Mouse (Mus musculus) ES-Bruce4 (cell line): ENCODE data around the gene Srr.

Source experiments
- CTCF ChIP-seq: IDR thresholded peaks from one replicate; pipeline ENCODE4 v1.8.1; 2011; ENCODE audit warnings: low read depth, low read length
- EP300 ChIP-seq: IDR thresholded peaks from 2 replicates; pipeline ENCODE4 v1.6.1; 2011; ENCODE audit warnings: low read depth, low read length; ENCODE audit not compliant: insufficient read depth
- POLR2A ChIP-seq: IDR thresholded peaks from one replicate; pipeline ENCODE4 v1.8.1; 2011; ENCODE audit warnings: low read length; ENCODE audit not compliant: insufficient read depth

GRCm38 (mm10) chr11:74883098-74883497 lies 42.6 kb downstream of the Srr start:
- TF ChIP-seq POLR2A (no peak), CTCF (no peak), EP300 (no peak)
